Mouse (Mus musculus) G1E (cell line): ENCODE data around the gene Fkbp1b.

Experiments used
- CTCF ChIP-seq: IDR thresholded peaks from 2 replicates; pipeline ENCODE4 v1.5.1; 2012; ENCODE audit warnings: low read depth, low read length, inconsistent platforms, mixed read lengths
- GATA1 ChIP-seq: IDR thresholded peaks from 2 replicates; pipeline ENCODE4 v1.6.1; 2012; ENCODE audit warnings: borderline replicate concordance, low read length, inconsistent platforms, mixed read lengths
- GATA2 ChIP-seq: IDR thresholded peaks from 2 replicates; pipeline ENCODE4 v1.6.1; 2012; ENCODE audit warnings: low read depth, low read length, inconsistent platforms, borderline replicate concordance
- POLR2AphosphoS5 ChIP-seq: IDR thresholded peaks from 2 replicates; pipeline ENCODE4 v1.6.1; 2012; ENCODE audit warnings: low read depth, low read length, inconsistent platforms; ENCODE audit not compliant: insufficient replicate concordance
- TAL1 ChIP-seq: conservative IDR thresholded peaks from 2 replicates; pipeline ENCODE4 v1.6.1; 2012; ENCODE audit warnings: low read depth, low read length, inconsistent platforms, mixed read lengths

- TF ChIP-seq CTCF, result no peak
- TF ChIP-seq TAL1, result no peak
- no peak for TF ChIP-seq POLR2AphosphoS5
- no peak for TF ChIP-seq GATA2
- TF ChIP-seq GATA1, result no peak
Measured at GRCm38 (mm10) chr12:4875623-4876022, 34.2 kb upstream of the Fkbp1b start.
